Mouse (Mus musculus) embryonic facial prominence, embryonic 10.5 days (tissue): ENCODE data around the gene Ccdc185. TPM values are rescaled to one million over a fixed set of nuclear protein-coding genes. Genes with fewer than 3 reads are reported as not detected.

ENCODE experiments used
- DNase-seq: peaks from one replicate; pipeline ENCODE4 v3.0.0-alpha.2; 2017; ENCODE audit warnings: low spot score
- H3K27ac ChIP-seq: fragments of 300-500 bp; sonication (generic); replicated peaks from 2 replicates; pipeline ENCODE4 v1.5.1; 2016; ENCODE audit warnings: mild to moderate bottlenecking
- H3K27me3 ChIP-seq: fragments of 300-500 bp; sonication (generic); replicated peaks from 2 replicates; pipeline ENCODE4 v1.6.1; 2016; ENCODE audit warnings: low read depth, mild to moderate bottlenecking; ENCODE audit not compliant: poor library complexity, severe bottlenecking
- H3K36me3 ChIP-seq: fragments of 300-500 bp; sonication (generic); replicated peaks from 2 replicates; pipeline ENCODE4 v1.6.1; 2016; ENCODE audit warnings: mild to moderate bottlenecking, moderate library complexity
- H3K4me1 ChIP-seq: fragments of 300-500 bp; sonication (generic); 2 replicates; pipeline ENCODE4 v1.6.1; 2016
- H3K4me3 ChIP-seq: fragments of 300-500 bp; sonication (generic); 2 replicates; pipeline ENCODE4 v1.5.1; 2016; ENCODE audit warnings: mild to moderate bottlenecking, moderate library complexity
- H3K9me3 ChIP-seq: fragments of 300-500 bp; sonication (generic); 2 replicates; pipeline ENCODE4 v1.6.1; 2016; ENCODE audit warnings: mild to moderate bottlenecking
- WGBS: fragments of 180-500 bp; shearing (Covaris S2); methylation state at CpG from one replicate; pipeline ENCODE4 v1.1.7; 2016; 5-methylcytosine and 5-hydroxymethylcytosine counted together
- polyA plus RNA-seq: library from polyadenylated mRNA; unstranded; fragments of >200 nt; fragmentation: Nextera tagmentation; extraction: Ambion mirVana; gene quantifications from 2 replicates; pipeline ENCODE4 v1.2.1, GENCODE M21; 2016

Gene Ccdc185
- polyA plus RNA-seq, 1 experiment from 2014 or later: not detected

DNA sequence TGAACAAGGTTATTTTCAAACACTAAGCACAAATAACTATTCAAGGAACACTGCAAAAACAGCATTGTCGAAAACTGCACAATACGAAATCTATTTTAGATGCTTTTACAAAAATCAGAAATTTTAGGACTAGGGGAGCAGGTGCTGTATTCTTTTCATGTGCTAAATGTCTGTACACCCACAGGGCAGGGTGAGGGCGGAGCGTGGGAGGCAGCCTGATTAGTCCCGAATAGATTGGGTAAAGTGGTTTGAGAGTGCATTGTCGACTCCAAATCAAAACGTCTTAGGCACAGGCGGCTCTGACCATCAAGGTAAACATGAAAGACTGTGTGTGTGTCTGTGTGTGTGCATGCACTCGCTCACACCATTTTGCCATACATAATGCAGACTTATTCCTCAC, 20.0 kb downstream of the Ccdc185 start:
- H3K4me3 ChIP-seq: no peak overlapping the region
- H3K27me3 ChIP-seq: peaks cover 4% of the 10 kb centered on the region; the same call in 1 of the 2 replicates
- no peak overlapping the region for H3K27ac ChIP-seq
- no peak for DNase-seq
- WGBS: 82% methylated on average over 9 of the region's 9 CpGs
- no peaks in the 10 kb centered on the region for H3K9me3 ChIP-seq
- H3K36me3 ChIP-seq: no peaks in the 10 kb centered on the region
- H3K4me1 ChIP-seq: peaks cover 7% of the 10 kb centered on the region; the same call in 1 of the 2 replicates

DNA sequence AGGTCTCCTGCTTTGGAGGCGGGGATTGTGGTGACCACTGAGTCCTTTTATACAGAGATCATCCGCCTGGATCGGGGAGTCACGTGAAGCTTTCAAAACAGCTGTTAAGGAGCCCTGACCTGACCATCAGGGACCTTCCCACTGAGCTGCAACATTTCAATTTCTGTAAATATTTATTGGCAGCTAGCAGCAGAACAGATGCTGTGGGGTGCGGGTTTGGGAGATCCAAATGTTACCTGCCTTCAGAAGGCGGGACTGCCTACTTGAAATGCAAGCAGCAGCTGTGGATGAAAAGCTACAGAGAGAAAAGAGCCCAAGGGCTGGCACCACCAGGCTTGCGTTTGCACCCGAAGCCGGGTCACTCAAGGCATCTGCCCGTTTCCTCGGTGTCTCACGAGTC, 21.4 kb downstream of the Ccdc185 start:
- WGBS: 63% methylated on average over 12 of the region's 12 CpGs
- no peak overlapping the region for H3K27ac ChIP-seq
- peaks cover 4% of the 10 kb centered on the region; the same call in 1 of the 2 replicates for H3K27me3 ChIP-seq
- peaks cover 7% of the 10 kb centered on the region; the same call in 1 of the 2 replicates for H3K4me1 ChIP-seq
- no peak overlapping the region for H3K4me3 ChIP-seq
- no peaks in the 10 kb centered on the region for H3K9me3 ChIP-seq
- DNase-seq: no peak
- no peaks in the 10 kb centered on the region for H3K36me3 ChIP-seq

DNA sequence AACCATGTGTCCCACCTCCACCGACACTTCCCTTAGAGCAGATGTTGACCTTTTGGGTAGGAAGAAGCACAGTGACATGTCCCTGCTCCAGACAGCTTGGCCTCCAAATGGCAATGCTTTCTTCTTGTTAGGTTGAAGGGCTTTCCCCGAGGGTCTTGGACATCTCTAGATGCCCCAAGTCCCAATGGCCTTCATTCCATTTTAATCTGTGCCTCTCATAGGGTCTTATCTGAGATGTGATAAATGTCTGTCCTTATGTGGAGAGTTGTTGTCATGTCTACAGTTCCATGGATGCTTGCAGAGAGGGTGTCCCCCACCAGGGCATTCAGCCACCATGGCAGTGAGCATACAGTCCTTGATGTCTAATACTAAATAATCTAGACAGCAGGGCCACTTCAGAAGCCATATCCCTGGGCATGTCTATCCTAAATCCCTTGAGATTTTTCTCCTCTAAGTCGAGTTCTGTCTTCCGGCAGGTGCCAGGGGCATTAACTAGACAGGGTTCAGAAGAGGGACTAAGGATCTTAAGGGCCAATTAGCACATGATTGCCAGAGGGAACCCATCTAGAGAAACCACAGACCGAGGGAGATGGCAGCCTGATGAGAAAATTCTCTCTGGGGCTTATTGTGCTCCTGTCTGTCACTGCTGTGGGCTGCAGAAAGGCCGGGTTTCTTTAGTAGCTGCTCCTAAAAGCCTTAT, 34.6 kb downstream of the Ccdc185 start:
- WGBS: 74% methylated on average over 6 of the region's 6 CpGs
- Histone ChIP-seq H3K4me3 (no peak overlapping the region), H3K9me3 (no peaks in the 10 kb centered on the region), H3K36me3 (no peaks in the 10 kb centered on the region), H3K27me3 (no peaks in the 10 kb centered on the region), H3K4me1 (peaks cover 10% of the 10 kb centered on the region), H3K27ac (no peak overlapping the region)
- DNase-seq: no peak

DNA sequence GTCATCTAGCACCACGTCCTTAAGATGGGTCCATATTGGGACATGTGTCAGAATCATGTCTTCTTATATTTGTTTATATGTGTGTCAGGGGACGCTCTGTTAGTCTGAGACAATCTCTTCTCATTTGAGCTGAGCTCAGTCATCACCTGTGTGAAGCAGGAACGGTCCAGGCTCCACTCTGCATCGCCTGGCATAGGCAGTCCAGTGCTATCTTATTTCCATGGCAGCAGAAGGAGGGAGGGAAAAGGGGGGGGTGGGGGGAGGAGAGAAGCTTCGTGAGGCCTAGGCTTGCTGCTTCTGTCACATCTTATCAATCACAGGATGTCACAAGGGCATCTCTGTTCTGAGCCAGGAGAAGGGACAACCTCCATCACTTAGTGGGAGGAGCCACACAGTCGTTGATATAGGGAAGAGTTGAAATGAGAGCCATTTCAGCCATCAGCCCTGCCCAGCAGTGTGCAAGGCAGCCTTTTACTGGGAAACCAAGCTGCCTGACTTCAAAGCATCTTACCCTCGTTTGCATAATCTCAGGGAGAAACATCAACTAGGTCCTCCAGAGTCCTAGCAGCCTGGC, 37.5 kb downstream of the Ccdc185 start:
- Histone ChIP-seq H3K27ac (no peak overlapping the region), H3K9me3 (no peaks in the 10 kb centered on the region), H3K4me3 (no peak overlapping the region), H3K27me3 (no peaks in the 10 kb centered on the region), H3K36me3 (no peaks in the 10 kb centered on the region), H3K4me1 (peaks cover 9% of the 10 kb centered on the region)
- no peak for DNase-seq
- 47% methylated on average over 7 of the region's 7 CpGs for WGBS

DNA sequence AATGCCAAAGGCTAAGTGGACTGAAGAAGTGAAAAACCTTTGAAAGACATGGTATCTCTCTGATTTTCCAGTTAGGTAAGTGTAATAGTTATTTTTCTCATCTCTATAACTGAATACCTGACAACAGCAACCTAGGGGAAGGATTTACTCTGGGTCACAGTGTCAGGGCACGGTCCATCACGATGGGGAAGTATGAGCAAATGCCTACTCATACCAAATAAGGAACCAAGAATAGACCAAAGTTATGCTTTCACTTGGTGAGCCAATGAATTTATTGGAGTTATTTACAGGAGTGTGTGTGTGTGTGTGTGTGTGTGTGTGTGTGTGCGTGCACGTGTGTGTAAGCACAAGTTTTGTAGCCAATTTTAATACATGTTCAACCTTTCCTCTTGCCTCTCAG, 41.5 kb downstream of the Ccdc185 start:
- DNase-seq: no peak
- H3K9me3 ChIP-seq: 0 out of 2 replicates have a peak, but pooled peaks cover 6% of the 10 kb centered on the region
- H3K4me3 ChIP-seq: no peak overlapping the region
- no peak overlapping the region for H3K27ac ChIP-seq
- no peaks in the 10 kb centered on the region for H3K36me3 ChIP-seq
- H3K4me1 ChIP-seq: peaks cover 9% of the 10 kb centered on the region
- no peaks in the 10 kb centered on the region for H3K27me3 ChIP-seq
- WGBS: 94% methylated on average over 4 of the region's 4 CpGs

DNA sequence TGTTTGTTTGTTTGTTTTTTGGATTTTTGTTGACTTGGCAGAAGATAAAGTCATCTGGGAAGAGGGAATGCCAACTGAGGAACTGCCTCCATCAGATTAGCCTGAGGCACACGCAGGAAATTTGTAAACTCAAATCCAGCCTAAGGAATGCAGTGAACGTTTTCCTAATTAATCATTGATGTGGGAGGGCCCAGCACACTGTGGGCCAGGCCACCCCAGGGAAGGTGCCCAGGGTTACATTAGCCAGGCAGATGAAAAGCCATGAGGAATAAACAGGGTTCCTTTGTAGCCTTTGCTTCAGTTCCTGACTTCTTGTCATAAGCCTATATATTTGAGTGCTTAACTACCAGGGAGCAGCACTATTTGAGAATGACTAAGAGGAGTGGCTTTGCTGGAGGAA, 44.1 kb downstream of the Ccdc185 start:
- WGBS: 43% methylated on average over 2 of the region's 2 CpGs
- H3K27ac ChIP-seq: no peak overlapping the region
- H3K4me1 ChIP-seq: no peaks in the 10 kb centered on the region; the same call in 1 of the 2 replicates
- no peak for DNase-seq
- no peaks in the 10 kb centered on the region for H3K27me3 ChIP-seq
- H3K9me3 ChIP-seq: 0 out of 2 replicates have a peak, but pooled peaks cover 6% of the 10 kb centered on the region
- no peaks in the 10 kb centered on the region for H3K36me3 ChIP-seq
- H3K4me3 ChIP-seq: no peak overlapping the region

DNA sequence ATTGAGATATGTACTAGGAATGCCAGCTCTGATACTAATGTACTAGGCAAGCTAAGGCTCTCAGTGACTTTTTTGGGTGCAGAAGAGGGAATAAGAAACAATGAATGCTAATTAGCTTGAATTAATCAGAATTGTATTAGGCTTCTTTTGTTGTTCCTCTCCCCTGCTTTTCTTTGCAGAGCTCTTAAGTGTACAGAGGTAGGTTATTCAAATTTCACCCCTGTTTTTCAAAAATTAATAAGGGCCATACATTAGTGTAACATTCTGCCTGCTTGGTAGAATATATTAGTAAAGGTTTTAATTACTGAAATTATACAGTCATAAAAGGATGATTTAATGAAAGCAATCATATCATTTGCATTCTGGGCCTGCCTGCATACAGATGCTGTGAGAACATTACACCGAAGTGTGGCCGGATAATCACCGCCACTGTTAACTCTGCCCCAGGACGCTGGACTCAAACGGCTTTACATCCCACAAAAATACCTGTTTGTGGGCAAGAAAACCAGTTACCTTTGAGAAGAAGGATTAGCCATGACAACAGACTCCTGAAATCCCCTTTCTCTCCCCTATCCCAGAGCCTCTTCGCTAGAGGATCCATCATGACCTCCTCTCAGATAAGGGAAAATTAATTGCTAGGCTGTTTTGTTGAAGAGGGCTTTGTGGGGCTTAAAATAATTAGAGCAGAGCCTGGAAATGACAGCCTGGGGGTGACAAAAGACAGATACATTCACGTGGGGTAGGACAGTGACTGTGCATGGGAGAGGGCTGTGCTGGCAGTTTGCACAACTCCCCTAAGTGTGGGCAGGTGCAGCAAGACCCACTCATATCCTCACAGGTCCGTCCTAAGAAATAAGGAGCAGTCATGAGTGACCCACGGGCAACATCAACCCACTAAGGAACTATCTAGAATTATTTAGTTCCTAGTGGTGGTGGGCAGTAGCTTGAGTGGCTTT, 49.3 kb downstream of the Ccdc185 start:
- H3K27ac ChIP-seq: no peak overlapping the region
- H3K27me3 ChIP-seq: no peaks in the 10 kb centered on the region
- no peak overlapping the region for H3K4me3 ChIP-seq
- no peaks in the 10 kb centered on the region for H3K36me3 ChIP-seq
- WGBS: 64% methylated on average over 9 of the region's 9 CpGs
- H3K4me1 ChIP-seq: no peaks in the 10 kb centered on the region; the same call in 1 of the 2 replicates
- H3K9me3 ChIP-seq: no peaks in the 10 kb centered on the region
- DNase-seq: no peak

Other genes starting within 250 kb of the Ccdc185 start
- gene Capn2, start 231.6 kb downstream of the Ccdc185 start, polyA plus RNA-seq: 75.1 and 84.8 TPM in 2 replicates
- not detected in 2 replicates for gene Capn8, start 184.2 kb downstream of the Ccdc185 start, polyA plus RNA-seq
- gene Susd4, start 14.7 kb upstream of the Ccdc185 start, polyA plus RNA-seq: 13.5 and 14.9 TPM in 2 replicates
- gene Tlr5, start 205.6 kb upstream of the Ccdc185 start, polyA plus RNA-seq: 0.15 and 0.37 TPM in 2 replicates